Mouse (Mus musculus) embryonic facial prominence, embryonic 11.5 days (tissue): ENCODE results near the gene Il27ra. TPM values are rescaled to one million over a fixed set of nuclear protein-coding genes. Genes with fewer than 3 reads are reported as not detected.

Experiments
- ATAC-seq: fragments of 200-750 bp; cut with Nextera tagmentation; replicated peaks from 2 replicates; pipeline ENCODE4 v1.8.0; 2017; ENCODE audit warnings: low read depth; ENCODE audit not compliant: insufficient number of reproducible peaks, low FRiP score, low TSS enrichment
- DNase-seq: peaks from one replicate; pipeline ENCODE4 v3.0.0-alpha.2; 2015; ENCODE audit warnings: low spot score
- H3K27ac ChIP-seq: fragments of 300-500 bp; sonication (generic); replicated peaks from 2 replicates; pipeline ENCODE4 v1.5.1; 2014; ENCODE audit warnings: mild to moderate bottlenecking, low read depth, low read length, control low read depth
- H3K27me3 ChIP-seq: fragments of 300-500 bp; sonication (generic); 2 replicates; pipeline ENCODE4 v1.6.1; 2014; ENCODE audit warnings: mild to moderate bottlenecking, low read length, moderate library complexity, mixed read lengths; ENCODE audit not compliant: control insufficient read depth, insufficient read depth
- H3K36me3 ChIP-seq: fragments of 300-500 bp; sonication (generic); replicated peaks from 2 replicates; pipeline ENCODE4 v1.6.1; 2014; ENCODE audit warnings: low read depth, mild to moderate bottlenecking, low read length, moderate library complexity, mixed read lengths; ENCODE audit not compliant: control insufficient read depth, insufficient read depth
- H3K4me1 ChIP-seq: fragments of 300-500 bp; sonication (generic); 2 replicates; pipeline ENCODE4 v1.6.1; 2014; ENCODE audit warnings: low read length, mixed read lengths; ENCODE audit not compliant: control insufficient read depth, insufficient read depth
- H3K4me2 ChIP-seq: fragments of 300-500 bp; sonication (generic); 2 replicates; pipeline ENCODE4 v1.6.1; 2014; ENCODE audit warnings: low read depth, mild to moderate bottlenecking, control low read depth, low read length, moderate library complexity
- H3K4me3 ChIP-seq: fragments of 300-500 bp; sonication (generic); 2 replicates; pipeline ENCODE4 v1.5.1; 2014; ENCODE audit warnings: low read depth, low read length, control low read depth
- H3K9ac ChIP-seq: fragments of 300-500 bp; sonication (generic); replicated peaks from 2 replicates; pipeline ENCODE4 v1.6.1; 2014; ENCODE audit warnings: mild to moderate bottlenecking, control low read depth, low read length
- H3K9me3 ChIP-seq: fragments of 300-500 bp; sonication (generic); replicated peaks from 2 replicates; pipeline ENCODE4 v1.6.1; 2016; ENCODE audit warnings: mild to moderate bottlenecking, low read length, inconsistent platforms, mixed read lengths; ENCODE audit not compliant: control insufficient read depth
- WGBS: fragments of 180-500 bp; shearing (Covaris S2); extraction: QIAGEN DNeasy Blood & Tissue Kit; methylation state at CpG from one replicate; pipeline ENCODE4 v1.1.7; 2014; 5-methylcytosine and 5-hydroxymethylcytosine counted together
- polyA plus RNA-seq: library from polyadenylated mRNA; unstranded; fragments of >200 nt; fragmentation: Nextera tagmentation; extraction: Ambion mirVana; gene quantifications from 2 replicates; pipeline ENCODE4 v1.2.1, GENCODE M21; 2014

Gene Il27ra
- polyA plus RNA-seq, 1 experiment from 2014 or later = 0.38 TPM

- no peak overlapping the region for H3K27ac ChIP-seq
- no peaks in the 10 kb centered on the region; the same call in 1 of the 2 replicates for H3K4me1 ChIP-seq
- peak; percentile 76 for ATAC-seq
- DNase-seq = peak; percentile 85
- H3K36me3 ChIP-seq = no peaks in the 10 kb centered on the region
- peak overlapping the region; percentile 58 for H3K9ac ChIP-seq
- H3K4me3 ChIP-seq = peak overlapping the region; percentile 45
- peak overlapping the region; percentile 93 for H3K4me2 ChIP-seq
- H3K27me3 ChIP-seq = peaks cover 14% of the 10 kb centered on the region
- no peaks in the 10 kb centered on the region for H3K9me3 ChIP-seq
- whole genome bisulfite sequencing = under 1% methylated on average over 41 of the region's 41 CpGs
Observed at GRCm38 (mm10) chr8:84025863-84026262, 16.5 kb downstream of the Il27ra start.

GRCm38 (mm10) chr8:84024171-84024570 lies 18.2 kb downstream of the Il27ra start:
- H3K9me3 ChIP-seq = no peaks in the 10 kb centered on the region
- WGBS = 12% methylated on average over 10 of the region's 10 CpGs
- DNase-seq = peak; percentile 65
- no peaks in the 10 kb centered on the region; the same call in 1 of the 2 replicates for H3K4me1 ChIP-seq
- no peaks in the 10 kb centered on the region for H3K36me3 ChIP-seq
- no peak for ATAC-seq
- no peak overlapping the region for H3K27ac ChIP-seq
- H3K27me3 ChIP-seq = peaks cover 14% of the 10 kb centered on the region
- H3K4me3 ChIP-seq = no peak overlapping the region
- H3K9ac ChIP-seq = no peak overlapping the region
- no peak overlapping the region for H3K4me2 ChIP-seq

- no peaks in the 10 kb centered on the region for H3K36me3 ChIP-seq
- no peaks in the 10 kb centered on the region for H3K9me3 ChIP-seq
- ATAC-seq (no peak), DNase-seq (no peak)
- no peak overlapping the region for H3K9ac ChIP-seq
- no peak overlapping the region for H3K27ac ChIP-seq
- 57% methylated on average over 1 of the region's 1 CpGs for WGBS
- no peaks in the 10 kb centered on the region; the same call in 1 of the 2 replicates for H3K4me1 ChIP-seq
- peaks cover 14% of the 10 kb centered on the region for H3K27me3 ChIP-seq
- H3K4me3 ChIP-seq = no peak overlapping the region
- H3K4me2 ChIP-seq = no peak overlapping the region
Observed at GRCm38 (mm10) chr8:84023631-84024030, 18.8 kb downstream of the Il27ra start.

GRCm38 (mm10) chr8:84023085-84023484 lies 19.3 kb downstream of the Il27ra start:
- WGBS = 29% methylated on average over 5 of the region's 5 CpGs
- Histone ChIP-seq H3K9ac (no peak overlapping the region), H3K27me3 (peaks cover 14% of the 10 kb centered on the region), H3K36me3 (no peaks in the 10 kb centered on the region), H3K4me2 (no peak overlapping the region), H3K27ac (no peak overlapping the region), H3K4me1 (no peaks in the 10 kb centered on the region; the same call in 1 of the 2 replicates), H3K4me3 (no peak overlapping the region), H3K9me3 (no peaks in the 10 kb centered on the region)
- DNase-seq = no peak
- ATAC-seq = no peak

GRCm38 (mm10) chr8:84021569-84021968 lies 20.8 kb downstream of the Il27ra start:
- Histone ChIP-seq H3K4me1 (no peaks in the 10 kb centered on the region; the same call in 1 of the 2 replicates), H3K9ac (no peak overlapping the region), H3K27ac (no peak overlapping the region), H3K9me3 (no peaks in the 10 kb centered on the region), H3K36me3 (no peaks in the 10 kb centered on the region), H3K4me3 (no peak overlapping the region), H3K27me3 (peaks cover 8% of the 10 kb centered on the region; the same call in 1 of the 2 replicates), H3K4me2 (peak overlapping the region; percentile 5; the same call in 1 of the 2 replicates)
- no peak for ATAC-seq
- 46% methylated on average over 12 of the region's 12 CpGs for WGBS
- no peak for DNase-seq

- DNase-seq = no peak
- Histone ChIP-seq H3K9me3 (no peaks in the 10 kb centered on the region), H3K4me1 (no peaks in the 10 kb centered on the region; the same call in 1 of the 2 replicates), H3K9ac (no peak within 1 kb of the TSS), H3K27me3 (peaks cover 4% of the 10 kb centered on the region; the same call in 1 of the 2 replicates), H3K4me2 (peak within 1 kb of the TSS; percentile 5; the same call in 1 of the 2 replicates), H3K27ac (no peak within 1 kb of the TSS), H3K4me3 (no peak within 1 kb of the TSS), H3K36me3 (no peaks in the 10 kb centered on the region)
- WGBS = 8% methylated on average over 18 of the region's 18 CpGs
- no peak for ATAC-seq
Observed at GRCm38 (mm10) chr8:84021096-84021495, 21.3 kb downstream of the Il27ra start, which contains the start of gene Palm3. Gene Palm3, plus strand, starts transcription at chr8:84021471.

- WGBS = 80% methylated on average over 9 of the region's 9 CpGs
- Histone ChIP-seq H3K4me1 (no peaks in the 10 kb centered on the region; the same call in 1 of the 2 replicates), H3K27me3 (0 out of 2 replicates have a peak, but pooled peaks cover 3% of the 10 kb centered on the region), H3K27ac (no peak overlapping the region), H3K4me3 (no peak overlapping the region), H3K4me2 (no peak overlapping the region), H3K36me3 (no peaks in the 10 kb centered on the region), H3K9ac (no peak overlapping the region), H3K9me3 (no peaks in the 10 kb centered on the region)
- ATAC-seq (no peak), DNase-seq (no peak)
Observed at GRCm38 (mm10) chr8:84019738-84020137, 22.7 kb downstream of the Il27ra start.

- no peak overlapping the region for H3K27ac ChIP-seq
- no peaks in the 10 kb centered on the region for H3K9me3 ChIP-seq
- peaks cover 22% of the 10 kb centered on the region for H3K27me3 ChIP-seq
- no peak overlapping the region for H3K4me2 ChIP-seq
- no peak overlapping the region for H3K4me3 ChIP-seq
- no peak for ATAC-seq
- 94% methylated on average over 5 of the region's 5 CpGs for WGBS
- DNase-seq = no peak
- no peak overlapping the region for H3K9ac ChIP-seq
- H3K4me1 ChIP-seq = peaks cover 3% of the 10 kb centered on the region
- H3K36me3 ChIP-seq = no peaks in the 10 kb centered on the region
Observed at GRCm38 (mm10) chr8:84015833-84016232, 26.6 kb downstream of the Il27ra start.
